Mouse (Mus musculus) forebrain, embryonic 14.5 days (tissue): Measurements from ENCODE around the gene Dip2b. TPM values are rescaled to one million over a fixed set of nuclear protein-coding genes. Genes with fewer than 3 reads are reported as not detected.

ENCODE experiments used
- ATAC-seq: fragments of 200-750 bp; cut with Nextera tagmentation; 2 replicates; pipeline ENCODE4 v1.8.0; 2017; ENCODE audit warnings: mild to moderate bottlenecking, moderate library complexity
- DNase-seq: peaks from one replicate; pipeline ENCODE4 v3.0.0-alpha.2; 2015; ENCODE audit warnings: low spot score
- H3K27ac ChIP-seq: fragments of 300-500 bp; sonication (generic); 2 replicates; pipeline ENCODE4 v1.5.1; 2014; ENCODE audit warnings: low read depth, mild to moderate bottlenecking, control low read depth, low read length, moderate library complexity
- H3K27me3 ChIP-seq: fragments of 300-500 bp; sonication (generic); replicated peaks from 2 replicates; pipeline ENCODE4 v1.6.1; 2014; ENCODE audit warnings: low read length, control low read depth, mixed read lengths; ENCODE audit not compliant: control insufficient read depth, insufficient read depth
- H3K36me3 ChIP-seq: fragments of 300-500 bp; sonication (generic); 2 replicates; pipeline ENCODE4 v1.6.1; 2014; ENCODE audit warnings: low read length, control low read depth; ENCODE audit not compliant: control insufficient read depth, insufficient read depth
- H3K4me1 ChIP-seq: fragments of 300-500 bp; sonication (generic); 2 replicates; pipeline ENCODE4 v1.6.1; 2014; ENCODE audit warnings: antibody characterized with exemption, low read length, control low read depth; ENCODE audit not compliant: control insufficient read depth, insufficient read depth
- H3K4me2 ChIP-seq: fragments of 300-500 bp; sonication (generic); 2 replicates; pipeline ENCODE4 v1.6.1; 2014; ENCODE audit warnings: mild to moderate bottlenecking, control low read depth, low read length
- H3K4me3 ChIP-seq: fragments of 300-500 bp; sonication (generic); 2 replicates; pipeline ENCODE4 v1.5.1; 2014; ENCODE audit warnings: low read depth, low read length, control low read depth
- H3K9ac ChIP-seq: fragments of 300-500 bp; sonication (generic); 2 replicates; pipeline ENCODE4 v1.6.1; 2014; ENCODE audit warnings: mild to moderate bottlenecking, low read length, control low read depth, moderate library complexity
- H3K9me3 ChIP-seq: fragments of 300-500 bp; sonication (generic); replicated peaks from 2 replicates; pipeline ENCODE4 v1.6.1; 2016; ENCODE audit warnings: low read length, control low read depth, mixed read lengths; ENCODE audit not compliant: control insufficient read depth
- WGBS: fragments of 180-500 bp; shearing (Covaris S2); extraction: QIAGEN DNeasy Blood & Tissue Kit; methylation state at CpG from one replicate; pipeline ENCODE4 v1.1.7; 2014; 5-methylcytosine and 5-hydroxymethylcytosine counted together
- polyA plus RNA-seq: library from polyadenylated mRNA; unstranded; fragments of >200 nt; fragmentation: Nextera tagmentation; extraction: Ambion mirVana; gene quantifications from 2 replicates; pipeline ENCODE4 v1.2.1, GENCODE M21; 2014

Gene Dip2b
- polyA plus RNA-seq, 1 experiment from 2014 or later, result 16.3 TPM

- no peaks in the 10 kb centered on the region for H3K27me3 ChIP-seq
- H3K4me1 ChIP-seq, result no peaks in the 10 kb centered on the region
- 88% methylated on average over 6 of the region's 6 CpGs for WGBS
- H3K9ac ChIP-seq, result no peak overlapping the region
- ATAC-seq, result no peak
- no peak overlapping the region for H3K4me3 ChIP-seq
- H3K27ac ChIP-seq, result no peak overlapping the region
- H3K9me3 ChIP-seq, result no peaks in the 10 kb centered on the region
- H3K36me3 ChIP-seq, result peaks cover 58% of the 10 kb centered on the region
- H3K4me2 ChIP-seq, result no peak overlapping the region
- DNase-seq, result no peak
Measured at GRCm38 (mm10) chr15:100161747-100162280, 123.3 kb downstream of the Dip2b start.

DNA sequence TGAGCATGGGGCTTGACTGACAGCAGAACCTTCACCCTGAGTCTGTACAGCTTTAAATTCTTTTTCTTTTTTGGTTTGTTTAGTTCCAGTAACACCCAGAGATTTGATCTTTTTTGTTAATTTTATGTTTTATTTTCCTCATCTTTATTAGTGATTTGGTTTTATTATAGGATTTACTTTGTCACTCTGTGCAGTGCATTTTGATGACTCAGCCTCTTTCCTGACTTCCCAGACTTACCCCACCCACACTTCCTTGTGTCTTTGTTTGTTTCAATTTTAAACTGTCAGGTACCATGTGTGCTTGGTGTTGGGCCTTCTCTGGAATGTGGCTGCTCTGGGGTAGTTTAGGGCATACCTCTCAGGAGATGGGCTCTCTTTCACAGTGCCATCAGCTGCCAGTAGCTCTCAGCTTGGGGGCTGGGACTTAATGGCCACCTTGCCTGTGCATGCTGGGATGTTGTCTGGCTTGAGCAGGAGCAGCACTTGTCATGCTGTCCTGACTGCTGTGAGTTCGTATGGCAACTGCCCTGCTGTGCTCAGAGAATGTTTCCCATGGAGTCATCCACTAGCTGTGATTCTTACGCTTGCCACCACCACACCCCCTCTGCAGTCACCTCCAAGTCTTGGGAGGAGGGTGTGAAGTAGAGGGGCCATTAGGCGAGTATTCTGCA lies 125.1 kb downstream of the Dip2b start:
- no peak overlapping the region for H3K4me2 ChIP-seq
- H3K9me3 ChIP-seq, result no peaks in the 10 kb centered on the region
- no peak overlapping the region for H3K27ac ChIP-seq
- H3K9ac ChIP-seq, result no peak overlapping the region
- no peaks in the 10 kb centered on the region for H3K27me3 ChIP-seq
- no peak overlapping the region for H3K4me3 ChIP-seq
- no peaks in the 10 kb centered on the region for H3K4me1 ChIP-seq
- H3K36me3 ChIP-seq, result peaks cover 56% of the 10 kb centered on the region
- ATAC-seq (no peak), DNase-seq (no peak)
- 85% methylated on average over 3 of the region's 3 CpGs for WGBS

DNA sequence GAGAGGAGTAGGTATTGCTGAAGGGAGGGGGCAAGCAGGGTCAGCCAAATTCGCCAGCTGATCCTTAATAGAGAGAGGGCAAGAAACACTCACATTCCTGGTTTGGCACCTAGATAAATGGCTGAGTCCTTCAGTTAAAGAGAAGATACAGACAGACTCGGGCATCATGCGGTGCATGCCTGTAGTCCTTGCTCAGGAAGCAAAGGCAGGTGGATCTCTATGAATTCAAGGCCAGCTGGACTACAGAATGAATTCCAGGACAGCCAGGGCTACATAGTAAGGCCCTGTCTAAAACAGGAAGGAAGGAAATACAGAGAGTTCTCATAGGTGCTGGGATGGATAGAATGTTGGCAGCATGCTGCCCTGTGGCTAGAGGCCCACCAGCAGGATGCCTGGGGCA lies 128.0 kb downstream of the Dip2b start:
- DNase-seq, result no peak
- no peak for ATAC-seq
- Histone ChIP-seq H3K27ac (no peak overlapping the region), H3K9me3 (no peaks in the 10 kb centered on the region), H3K4me1 (no peaks in the 10 kb centered on the region), H3K4me3 (no peak overlapping the region), H3K36me3 (peaks cover 65% of the 10 kb centered on the region), H3K4me2 (no peak overlapping the region), H3K27me3 (no peaks in the 10 kb centered on the region), H3K9ac (no peak overlapping the region)
- 91% methylated on average over 3 of the region's 3 CpGs for whole genome bisulfite sequencing

DNA sequence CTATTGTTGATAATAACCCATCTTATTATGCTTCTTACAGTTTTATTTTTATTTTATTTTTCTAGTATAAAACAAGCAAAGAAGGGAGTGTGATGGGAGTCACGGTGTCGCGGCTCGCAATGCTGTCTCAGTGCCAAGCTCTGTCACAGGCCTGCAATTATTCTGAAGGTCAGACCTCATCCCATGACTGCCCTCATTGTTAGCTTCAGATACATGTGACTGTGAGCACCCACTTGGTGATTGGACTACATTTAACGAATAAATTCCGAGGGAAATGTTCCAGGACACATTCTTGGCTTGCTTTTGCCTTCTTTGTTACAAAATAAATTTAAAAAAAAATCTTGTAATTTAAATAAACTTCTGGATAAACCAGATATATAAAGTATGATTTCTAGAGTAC lies 129.3 kb downstream of the Dip2b start:
- H3K4me3 ChIP-seq, result no peak overlapping the region
- WGBS, result 57% methylated on average over 6 of the region's 6 CpGs
- H3K36me3 ChIP-seq, result peaks cover 66% of the 10 kb centered on the region
- H3K4me2 ChIP-seq, result no peak overlapping the region
- H3K9ac ChIP-seq, result no peak overlapping the region
- no peaks in the 10 kb centered on the region for H3K4me1 ChIP-seq
- H3K9me3 ChIP-seq, result no peaks in the 10 kb centered on the region
- no peak for ATAC-seq
- no peaks in the 10 kb centered on the region for H3K27me3 ChIP-seq
- H3K27ac ChIP-seq, result no peak overlapping the region
- peak; percentile 47 for DNase-seq

GRCm38 (mm10) chr15:100168191-100168606 lies 129.7 kb downstream of the Dip2b start:
- H3K9me3 ChIP-seq, result no peaks in the 10 kb centered on the region
- WGBS, result 87% methylated on average over 8 of the region's 8 CpGs
- no peaks in the 10 kb centered on the region for H3K4me1 ChIP-seq
- H3K36me3 ChIP-seq, result peaks cover 66% of the 10 kb centered on the region
- no peaks in the 10 kb centered on the region for H3K27me3 ChIP-seq
- no peak overlapping the region for H3K4me2 ChIP-seq
- H3K4me3 ChIP-seq, result no peak overlapping the region
- H3K9ac ChIP-seq, result no peak overlapping the region
- no peak overlapping the region for H3K27ac ChIP-seq
- ATAC-seq (no peak), DNase-seq (no peak)

DNA sequence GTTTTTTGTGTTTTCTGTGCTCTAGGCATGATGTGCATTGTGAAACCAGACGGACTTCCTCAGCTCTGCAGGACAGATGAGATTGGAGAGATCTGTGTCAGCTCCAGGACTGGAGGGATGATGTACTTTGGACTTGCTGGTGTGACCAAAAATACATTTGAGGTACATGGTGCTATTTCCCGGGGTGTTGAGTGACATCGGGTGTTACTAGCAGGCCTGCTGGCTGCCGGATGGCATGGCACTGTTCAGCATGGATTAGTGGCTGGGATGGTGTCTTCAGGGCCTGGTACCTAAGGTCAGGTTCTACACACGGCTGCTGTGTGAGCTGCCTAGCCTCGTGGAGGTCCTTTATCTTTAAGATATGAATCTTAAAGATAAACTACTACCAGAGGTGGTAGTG lies 136.7 kb downstream of the Dip2b start:
- Histone ChIP-seq H3K27ac (no peak overlapping the region), H3K9me3 (no peaks in the 10 kb centered on the region), H3K36me3 (peaks cover 88% of the 10 kb centered on the region), H3K4me2 (no peak overlapping the region), H3K27me3 (no peaks in the 10 kb centered on the region), H3K4me3 (no peak overlapping the region), H3K4me1 (no peaks in the 10 kb centered on the region), H3K9ac (no peak overlapping the region)
- WGBS, result 91% methylated on average over 6 of the region's 6 CpGs
- ATAC-seq, result no peak
- no peak for DNase-seq

DNA sequence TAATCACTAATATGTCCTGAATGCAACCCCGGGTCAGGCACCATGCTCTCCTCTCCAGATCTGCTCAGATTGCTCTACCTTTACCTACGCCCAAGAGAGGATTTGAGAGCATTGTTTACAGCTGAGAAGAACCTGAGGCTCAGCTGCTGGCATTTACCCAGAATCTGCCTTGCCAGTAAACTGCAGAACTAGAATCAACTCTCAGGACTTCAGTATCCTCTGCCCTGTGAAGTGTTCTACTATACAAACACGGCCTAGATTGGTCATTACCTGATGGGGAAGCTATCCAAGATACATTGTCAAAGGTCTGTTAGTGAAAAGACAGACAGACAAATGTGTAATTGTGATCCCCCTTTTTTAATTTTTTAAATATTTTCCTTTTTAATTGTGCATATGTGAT lies 138.7 kb downstream of the Dip2b start:
- H3K4me2 ChIP-seq, result no peak overlapping the region

DNA sequence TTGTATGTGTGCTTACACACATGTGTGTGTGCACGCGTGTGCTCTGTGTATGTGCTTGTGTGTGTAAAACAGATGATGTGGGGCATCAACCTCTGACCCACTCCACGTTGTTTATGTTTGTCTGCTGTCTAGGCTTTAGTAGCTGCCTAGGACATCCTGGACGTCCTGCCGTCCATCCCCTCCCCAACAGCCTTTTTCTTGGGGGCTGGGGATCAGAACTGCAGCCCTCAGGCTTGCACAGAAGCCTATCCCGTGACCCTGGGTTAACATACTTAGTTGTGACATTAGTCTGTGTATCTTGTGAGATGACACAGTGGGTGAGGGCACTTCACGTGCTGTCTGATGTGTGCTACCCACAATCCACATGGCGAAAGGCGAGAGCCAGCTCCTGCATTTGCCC lies 139.1 kb downstream of the Dip2b start:
- H3K4me2 ChIP-seq, result no peak overlapping the region
- H3K4me3 ChIP-seq, result no peak overlapping the region
- peaks cover 88% of the 10 kb centered on the region for H3K36me3 ChIP-seq
- WGBS, result 94% methylated on average over 9 of the region's 9 CpGs
- no peaks in the 10 kb centered on the region for H3K4me1 ChIP-seq
- no peak overlapping the region for H3K9ac ChIP-seq
- ATAC-seq (no peak), DNase-seq (no peak)
- no peak overlapping the region for H3K27ac ChIP-seq
- no peaks in the 10 kb centered on the region for H3K9me3 ChIP-seq
- H3K27me3 ChIP-seq, result no peaks in the 10 kb centered on the region

More for the DNA sequence above, 138.7 kb downstream of the Dip2b start:
- 86% methylated on average over 3 of the region's 3 CpGs for WGBS
- DNase-seq (no peak), ATAC-seq (no peak)
- Histone ChIP-seq H3K9ac (no peak overlapping the region), H3K27me3 (no peaks in the 10 kb centered on the region), H3K27ac (no peak overlapping the region), H3K36me3 (peaks cover 88% of the 10 kb centered on the region), H3K4me3 (no peak overlapping the region), H3K4me1 (no peaks in the 10 kb centered on the region), H3K9me3 (no peaks in the 10 kb centered on the region)

- peaks cover 87% of the 10 kb centered on the region for H3K36me3 ChIP-seq
Measured at GRCm38 (mm10) chr15:100178487-100178886, 140.0 kb downstream of the Dip2b start.

More at GRCm38 (mm10) chr15:100178487-100178886, 140.0 kb downstream of the Dip2b start:
- H3K9ac ChIP-seq, result no peak overlapping the region
- H3K27me3 ChIP-seq, result no peaks in the 10 kb centered on the region
- no peaks in the 10 kb centered on the region for H3K9me3 ChIP-seq
- H3K4me3 ChIP-seq, result no peak overlapping the region
- no peaks in the 10 kb centered on the region for H3K4me1 ChIP-seq
- no peak for DNase-seq
- no peak overlapping the region for H3K4me2 ChIP-seq
- ATAC-seq, result no peak
- no peak overlapping the region for H3K27ac ChIP-seq
- 70% methylated on average over 7 of the region's 7 CpGs for WGBS
